Mouse (Mus musculus): ENCODE measurements at regions not wholly inside any gene's neighbourhood (a gene's known extent, or its start where the extent isn't known, plus 50 kb on each side); places are given as distances from the start of the nearest gene placed in this dataset.

DNA sequence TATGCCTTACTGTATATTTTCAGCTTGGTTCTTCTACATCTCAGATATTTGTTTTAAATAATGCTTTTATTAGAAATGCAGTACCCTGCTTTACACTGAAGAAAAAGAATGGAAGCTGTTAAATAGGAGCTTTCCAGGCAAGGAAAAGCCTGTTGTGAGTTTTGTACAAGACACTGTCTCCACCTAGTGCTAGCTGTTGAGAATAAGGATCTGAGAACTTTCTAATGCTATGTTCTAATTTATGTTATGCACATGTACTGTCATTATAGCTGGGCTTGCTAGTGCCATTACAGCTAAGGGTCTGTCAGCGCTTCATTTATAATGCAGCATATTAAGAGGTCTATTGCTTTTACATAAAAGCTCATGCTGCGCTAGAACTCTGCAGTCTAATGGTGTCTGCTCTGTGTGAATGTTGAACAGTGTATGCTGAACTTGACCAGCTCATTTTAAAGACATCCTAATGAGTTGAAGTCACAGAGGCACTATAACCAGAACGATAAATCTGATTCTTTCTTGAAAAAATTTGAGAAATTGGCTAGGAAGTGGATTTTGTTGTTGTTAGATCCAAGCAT, 315.4 kb upstream of the Dnajc24 start:
- Histone ChIP-seq H3K9ac (no peak overlapping the region), H3K4me3 (replicated peaks) (no peak overlapping the region), H3K27ac (no peak overlapping the region), H3K27me3 (no peaks in the 10 kb centered on the region), H3K4me2 (no peak overlapping the region), H3K4me1 (replicated peaks) (no peaks in the 10 kb centered on the region), H3K36me3 (no peaks in the 10 kb centered on the region), H3K9me3 (replicated peaks) (no peaks in the 10 kb centered on the region)
- WGBS (ENCODE audit: insufficient replicate concordance), result 61% methylated on average over 3 of the region's 3 CpGs
- ATAC-seq (ENCODE audit: low read depth) (no peak), DNase-seq (no peak)

DNA sequence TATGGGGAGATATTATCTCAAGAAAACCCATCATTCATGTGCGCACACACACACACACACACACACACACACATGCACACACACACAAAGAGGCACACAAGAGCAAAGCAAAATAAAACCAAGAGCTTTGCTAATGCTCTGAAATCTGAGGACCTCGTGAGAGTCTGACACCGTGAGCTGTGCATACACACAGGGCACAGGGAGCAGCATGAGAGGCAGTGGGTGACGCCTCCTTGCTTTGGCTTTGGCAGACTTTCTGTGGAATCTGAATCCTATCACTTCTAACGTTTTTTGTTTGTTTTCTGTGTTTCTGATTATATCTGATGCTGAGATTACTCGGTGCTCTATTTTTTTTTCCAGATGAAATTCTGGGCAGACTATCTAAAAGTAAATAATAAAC, 343.4 kb upstream of the Dnajc24 start:
- no peaks in the 10 kb centered on the region for H3K27me3 ChIP-seq
- H3K4me1 ChIP-seq (replicated peaks), result no peaks in the 10 kb centered on the region
- no peak overlapping the region for H3K4me3 ChIP-seq (replicated peaks)
- 61% methylated on average over 6 of the region's 6 CpGs for WGBS (ENCODE audit: insufficient replicate concordance)
- ATAC-seq (ENCODE audit: low read depth) (no peak), DNase-seq (no peak)
- no peak overlapping the region for H3K9ac ChIP-seq
- no peak overlapping the region for H3K27ac ChIP-seq
- no peaks in the 10 kb centered on the region for H3K36me3 ChIP-seq
- no peak overlapping the region for H3K4me2 ChIP-seq
- H3K9me3 ChIP-seq (replicated peaks), result no peaks in the 10 kb centered on the region

DNA sequence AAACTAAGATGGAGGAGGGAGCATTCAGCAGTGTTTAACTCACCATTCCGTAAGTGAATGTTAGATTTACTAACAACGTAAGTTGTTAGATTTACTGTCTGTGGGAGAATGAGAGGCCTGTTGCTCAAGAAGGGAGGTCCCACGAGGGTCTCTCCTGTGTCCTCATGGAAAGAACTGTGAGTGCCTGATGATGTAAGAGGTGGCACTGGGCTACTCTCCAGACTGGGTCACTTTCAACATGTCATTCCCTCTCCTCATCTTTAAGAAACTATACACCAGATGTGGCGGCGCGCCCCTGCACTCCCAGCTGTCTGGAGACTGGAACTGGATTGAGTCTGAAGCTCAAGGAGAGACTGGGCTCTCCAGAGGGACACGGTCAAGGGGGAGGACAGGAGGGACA, 343.9 kb upstream of the Dnajc24 start:
- Histone ChIP-seq H3K27ac (no peak overlapping the region), H3K4me3 (replicated peaks) (no peak overlapping the region), H3K4me1 (replicated peaks) (no peaks in the 10 kb centered on the region), H3K9ac (no peak overlapping the region), H3K36me3 (no peaks in the 10 kb centered on the region), H3K9me3 (replicated peaks) (no peaks in the 10 kb centered on the region), H3K27me3 (no peaks in the 10 kb centered on the region), H3K4me2 (no peak overlapping the region)
- ATAC-seq (ENCODE audit: low read depth) (no peak), DNase-seq (no peak)
- 70% methylated on average over 7 of the region's 7 CpGs for WGBS (ENCODE audit: insufficient replicate concordance)

DNA sequence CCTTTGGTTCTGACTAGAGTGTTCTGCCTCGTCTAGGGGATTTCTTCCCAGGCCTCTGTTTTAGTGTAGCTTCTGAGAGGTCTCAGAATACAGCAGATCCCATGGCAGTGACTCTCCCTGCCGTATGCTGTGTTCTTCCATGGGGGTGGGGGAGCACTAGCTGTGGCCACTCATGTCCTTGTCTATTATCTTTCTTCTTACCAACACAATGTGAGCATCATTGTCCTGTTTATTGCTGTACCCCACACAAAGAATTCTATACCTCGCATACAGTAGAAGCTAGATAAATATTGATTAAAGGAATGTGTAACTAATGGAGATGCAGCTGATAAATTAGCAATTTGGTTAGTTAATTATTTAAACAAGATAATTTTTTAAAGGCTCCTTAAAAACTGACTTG, 337.5 kb upstream of the Mpped2 start:
- 56% methylated on average over 3 of the region's 3 CpGs for WGBS (ENCODE audit: insufficient replicate concordance)
- ATAC-seq (ENCODE audit: low read depth), result no peak

DNA sequence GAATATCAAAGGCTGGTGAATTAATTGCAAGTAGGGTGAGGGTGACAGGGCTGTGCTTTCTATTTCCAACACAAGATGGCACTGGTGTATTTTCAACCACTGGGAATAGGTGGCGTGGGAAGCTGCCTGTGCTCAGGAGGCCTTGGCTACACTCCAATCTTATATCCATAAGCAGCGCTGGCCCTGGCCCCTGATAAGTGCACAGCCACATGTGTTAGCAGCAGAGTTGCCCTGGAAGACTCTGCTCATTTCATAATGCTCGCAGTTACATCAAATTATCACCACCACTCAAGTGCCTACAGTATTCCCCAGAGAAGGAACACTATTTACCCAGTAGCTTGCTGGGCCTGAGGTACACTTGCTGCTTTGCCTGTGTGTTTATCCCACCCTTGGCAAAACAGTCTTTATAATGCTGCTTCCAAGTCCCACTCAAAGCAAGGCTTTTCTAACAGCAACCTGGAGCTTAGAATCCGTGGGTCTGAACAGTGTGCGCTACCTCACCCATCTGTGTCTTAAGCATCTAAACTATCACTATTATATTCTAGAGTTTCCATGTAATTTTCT, 337.0 kb upstream of the Mpped2 start:
- Histone ChIP-seq H3K27ac (no peak overlapping the region), H3K36me3 (no peaks in the 10 kb centered on the region), H3K27me3 (no peaks in the 10 kb centered on the region), H3K4me1 (replicated peaks) (no peaks in the 10 kb centered on the region), H3K4me2 (no peak overlapping the region), H3K4me3 (replicated peaks) (no peak overlapping the region), H3K9ac (no peak overlapping the region), H3K9me3 (replicated peaks) (no peaks in the 10 kb centered on the region)
- no peak for DNase-seq
- WGBS (ENCODE audit: insufficient replicate concordance), result 44% methylated on average over 5 of the region's 5 CpGs
- ATAC-seq (ENCODE audit: low read depth), result no peak

More for the DNA sequence above, 337.5 kb upstream of the Mpped2 start:
- Histone ChIP-seq H3K9ac (no peak overlapping the region), H3K9me3 (replicated peaks) (no peaks in the 10 kb centered on the region), H3K27me3 (no peaks in the 10 kb centered on the region), H3K36me3 (no peaks in the 10 kb centered on the region), H3K4me1 (replicated peaks) (no peaks in the 10 kb centered on the region), H3K4me3 (replicated peaks) (no peak overlapping the region), H3K4me2 (no peak overlapping the region), H3K27ac (no peak overlapping the region)
- no peak for DNase-seq

DNA sequence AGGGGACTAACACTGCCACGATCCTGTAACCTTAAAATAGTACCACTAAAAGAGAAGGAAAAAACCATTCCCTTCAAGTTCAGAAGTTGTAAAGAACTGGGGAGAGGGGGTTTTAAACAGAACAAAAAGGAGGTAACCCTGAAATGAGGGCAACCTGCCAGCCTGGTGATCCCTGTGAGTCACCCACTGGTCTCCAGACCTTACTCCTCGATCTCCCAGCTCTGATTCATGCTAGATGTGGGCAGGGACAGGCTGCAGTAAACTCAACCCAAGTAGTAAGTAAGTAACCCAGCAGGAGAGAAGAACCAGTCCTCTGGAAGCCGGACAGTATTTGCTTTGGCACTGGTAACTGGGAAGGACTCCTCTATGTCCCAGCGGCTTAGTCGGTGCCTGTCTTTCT, 324.4 kb upstream of the Mpped2 start:
- no peak for ATAC-seq (ENCODE audit: low read depth)
- WGBS (ENCODE audit: insufficient replicate concordance), result 65% methylated on average over 5 of the region's 5 CpGs
- Histone ChIP-seq H3K36me3 (no peaks in the 10 kb centered on the region), H3K9me3 (replicated peaks) (no peaks in the 10 kb centered on the region), H3K27ac (no peak overlapping the region), H3K27me3 (no peaks in the 10 kb centered on the region), H3K4me1 (replicated peaks) (no peaks in the 10 kb centered on the region), H3K4me2 (no peak overlapping the region), H3K9ac (no peak overlapping the region), H3K4me3 (replicated peaks) (no peak overlapping the region)
- no peak for DNase-seq

DNA sequence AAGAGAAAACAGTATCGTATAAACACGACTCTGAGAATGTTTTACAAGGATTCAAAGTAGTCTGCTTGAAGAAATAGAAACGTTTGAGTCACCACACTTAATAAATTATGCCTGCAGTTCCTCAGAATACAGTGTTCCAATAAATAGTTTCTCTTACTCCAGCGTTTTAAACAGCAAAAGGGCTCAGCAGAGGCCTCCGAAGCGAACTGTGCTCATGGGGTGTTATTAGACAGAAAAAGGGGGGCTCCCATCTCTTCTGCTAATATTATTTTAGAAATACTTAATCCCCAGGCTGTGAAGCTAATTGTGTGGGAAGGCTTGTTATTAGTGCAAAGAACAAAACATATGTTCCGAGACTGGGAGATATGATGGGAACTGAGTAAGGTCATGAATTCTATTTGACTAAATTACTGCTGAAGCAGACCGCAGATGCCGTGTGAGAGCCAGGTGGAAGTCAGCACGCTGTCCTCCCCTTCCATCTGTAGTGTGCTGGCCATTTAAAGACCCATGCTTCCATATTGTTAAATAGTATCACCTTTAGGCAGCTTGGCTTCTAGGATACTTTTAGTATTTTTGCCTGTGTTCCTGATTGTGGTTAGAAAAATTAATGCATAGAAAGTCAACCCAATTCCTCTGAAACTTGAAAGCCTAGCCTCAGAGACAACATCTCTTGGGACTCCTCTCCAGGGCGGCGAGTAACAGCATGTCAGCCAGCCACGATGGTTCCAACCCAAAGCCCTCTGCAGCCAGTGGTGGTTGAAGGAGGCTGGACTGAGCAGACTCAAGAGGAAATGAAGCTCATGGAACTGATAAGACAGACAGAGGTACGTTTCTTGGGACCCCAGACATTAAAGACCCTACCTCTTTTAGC, 309.4 kb upstream of the Mpped2 start:
- H3K27me3 ChIP-seq, result no peaks in the 10 kb centered on the region
- no peak overlapping the region for H3K27ac ChIP-seq
- no peaks in the 10 kb centered on the region for H3K36me3 ChIP-seq
- no peak overlapping the region for H3K4me2 ChIP-seq
- 67% methylated on average over 14 of the region's 14 CpGs for WGBS (ENCODE audit: insufficient replicate concordance)
- H3K4me1 ChIP-seq (replicated peaks), result no peaks in the 10 kb centered on the region
- DNase-seq (no peak), ATAC-seq (ENCODE audit: low read depth) (no peak)
- H3K4me3 ChIP-seq (replicated peaks), result no peak overlapping the region
- H3K9ac ChIP-seq, result no peak overlapping the region
- no peaks in the 10 kb centered on the region for H3K9me3 ChIP-seq (replicated peaks)

DNA sequence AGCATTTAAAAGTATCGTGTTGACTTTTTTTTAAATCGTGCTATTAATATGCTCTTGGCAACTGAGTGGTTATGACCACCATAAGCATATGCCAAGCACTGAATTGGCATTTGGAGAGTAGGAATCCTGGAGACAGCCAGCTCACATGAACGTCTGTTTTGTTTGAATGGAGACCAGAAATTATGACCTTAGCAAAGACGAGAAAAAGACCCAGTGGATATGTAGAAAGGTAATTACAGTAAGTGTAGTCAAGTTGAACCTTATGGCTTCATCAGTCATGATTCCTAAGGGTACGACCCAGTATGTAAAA, 308.8 kb upstream of the Mpped2 start:
- Histone ChIP-seq H3K4me2 (no peak overlapping the region), H3K36me3 (no peaks in the 10 kb centered on the region), H3K4me3 (replicated peaks) (no peak overlapping the region), H3K27me3 (no peaks in the 10 kb centered on the region), H3K9ac (no peak overlapping the region), H3K9me3 (replicated peaks) (no peaks in the 10 kb centered on the region), H3K4me1 (replicated peaks) (no peaks in the 10 kb centered on the region), H3K27ac (no peak overlapping the region)
- WGBS (ENCODE audit: insufficient replicate concordance), result 63% methylated on average over 5 of the region's 5 CpGs
- ATAC-seq (ENCODE audit: low read depth), result no peak
- no peak for DNase-seq

DNA sequence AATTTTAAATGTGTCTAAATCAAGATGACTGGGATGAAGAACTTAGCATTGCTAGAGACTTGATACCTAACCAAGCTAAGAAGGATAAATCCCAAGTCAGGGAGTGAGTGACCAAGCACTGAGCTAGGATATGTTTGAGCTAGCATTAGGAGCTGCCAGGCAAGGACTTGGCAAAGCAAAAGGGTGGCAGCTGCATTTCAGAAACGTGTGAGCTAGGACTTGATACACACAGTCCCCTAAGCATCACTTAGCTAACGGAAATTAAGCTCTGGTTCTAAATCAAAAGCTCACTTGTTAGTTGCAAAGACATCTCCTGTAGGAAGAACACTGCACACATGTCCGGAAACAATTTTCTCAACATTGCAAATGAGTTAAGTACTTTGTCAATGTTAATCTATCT, 308.2 kb upstream of the Mpped2 start:
- Histone ChIP-seq H3K27ac (no peak overlapping the region), H3K9me3 (replicated peaks) (no peaks in the 10 kb centered on the region), H3K27me3 (no peaks in the 10 kb centered on the region), H3K4me3 (replicated peaks) (no peak overlapping the region), H3K4me1 (replicated peaks) (no peaks in the 10 kb centered on the region), H3K4me2 (no peak overlapping the region), H3K9ac (no peak overlapping the region), H3K36me3 (no peaks in the 10 kb centered on the region)
- ATAC-seq (ENCODE audit: low read depth) (no peak), DNase-seq (no peak)
- WGBS (ENCODE audit: insufficient replicate concordance), result 62% methylated on average over 3 of the region's 3 CpGs

DNA sequence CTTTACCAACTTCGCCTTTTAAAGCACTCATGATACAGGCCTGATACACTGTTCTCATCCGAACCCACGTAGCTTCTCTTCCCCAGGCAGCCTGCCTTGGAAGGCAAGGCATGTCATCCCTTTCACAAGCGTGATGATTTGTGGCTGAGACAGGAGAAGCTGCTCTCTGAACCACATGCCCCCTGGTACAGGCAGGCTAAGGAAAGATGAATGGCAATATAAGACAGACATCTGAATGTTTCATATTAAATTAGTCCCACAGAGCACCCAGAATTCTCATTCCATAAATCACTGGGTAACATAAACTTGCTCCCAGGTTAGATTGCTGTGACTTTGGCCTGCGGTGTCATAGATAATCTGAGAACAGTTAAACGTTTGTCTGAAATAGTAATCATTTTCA, 280.9 kb upstream of the Mpped2 start:
- Histone ChIP-seq H3K36me3 (no peaks in the 10 kb centered on the region), H3K9me3 (replicated peaks) (no peaks in the 10 kb centered on the region), H3K4me2 (no peak overlapping the region), H3K9ac (no peak overlapping the region), H3K4me1 (replicated peaks) (no peaks in the 10 kb centered on the region), H3K27me3 (no peaks in the 10 kb centered on the region), H3K4me3 (replicated peaks) (no peak overlapping the region), H3K27ac (no peak overlapping the region)
- WGBS (ENCODE audit: insufficient replicate concordance), result 68% methylated on average over 6 of the region's 6 CpGs
- DNase-seq, result no peak
- ATAC-seq (ENCODE audit: low read depth), result no peak

DNA sequence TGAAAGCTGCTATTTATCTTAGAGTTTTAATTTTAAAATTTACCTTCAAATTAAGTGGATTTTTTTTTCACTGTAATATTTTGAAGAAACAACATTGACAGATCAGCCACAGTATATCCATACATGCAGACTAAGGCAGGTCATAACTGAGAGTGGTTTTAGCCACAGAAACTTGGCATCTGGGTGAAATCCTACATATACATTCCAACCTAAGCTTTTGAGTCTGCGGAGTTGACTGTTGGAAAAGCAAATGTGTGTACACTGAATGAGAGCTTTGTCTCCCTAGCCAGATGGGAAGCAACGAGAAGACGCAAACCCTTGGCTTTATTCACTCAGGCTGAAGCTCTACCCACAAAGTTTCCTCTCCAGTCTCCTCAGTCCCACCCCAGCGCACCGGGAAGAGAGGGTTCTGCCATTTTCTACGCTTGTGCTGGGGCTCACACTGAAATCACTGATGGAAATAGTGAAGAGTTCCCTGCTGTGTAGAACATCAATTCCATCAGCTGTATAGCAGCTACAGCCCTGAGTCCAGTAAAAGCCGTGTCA, 277.5 kb upstream of the Mpped2 start:
- no peaks in the 10 kb centered on the region for H3K27me3 ChIP-seq
- WGBS (ENCODE audit: insufficient replicate concordance), result 67% methylated on average over 7 of the region's 7 CpGs
- no peaks in the 10 kb centered on the region for H3K9me3 ChIP-seq (replicated peaks)
- no peak for ATAC-seq (ENCODE audit: low read depth)
- H3K4me3 ChIP-seq (replicated peaks), result no peak overlapping the region
- no peak overlapping the region for H3K9ac ChIP-seq
- H3K27ac ChIP-seq, result no peak overlapping the region
- no peaks in the 10 kb centered on the region for H3K36me3 ChIP-seq
- H3K4me2 ChIP-seq, result no peak overlapping the region
- DNase-seq, result no peak
- H3K4me1 ChIP-seq (replicated peaks), result no peaks in the 10 kb centered on the region

DNA sequence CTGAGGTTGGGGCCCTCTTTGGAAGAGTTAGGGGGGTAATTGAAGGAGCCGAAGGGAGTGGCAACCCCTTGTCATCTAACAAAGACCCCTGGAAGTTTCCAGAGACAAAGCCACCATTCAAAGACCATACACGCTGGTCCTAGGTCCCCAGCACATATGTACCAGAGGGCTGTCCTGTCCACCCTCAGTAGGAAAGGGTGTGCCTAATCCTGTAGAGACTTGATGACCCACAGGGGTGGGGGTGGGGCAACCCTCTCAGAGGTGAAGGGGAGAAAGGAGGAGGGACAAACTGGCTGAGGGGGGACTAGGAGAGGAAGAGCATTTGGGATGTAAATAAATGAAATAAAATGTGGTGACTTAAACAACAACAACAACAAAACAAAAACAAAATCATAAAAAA, 274.9 kb upstream of the Mpped2 start:
- no peak overlapping the region for H3K4me3 ChIP-seq (replicated peaks)
- H3K36me3 ChIP-seq, result no peaks in the 10 kb centered on the region
- ATAC-seq (ENCODE audit: low read depth) (no peak), DNase-seq (no peak)
- H3K4me2 ChIP-seq, result no peak overlapping the region
- H3K27me3 ChIP-seq, result no peaks in the 10 kb centered on the region
- no peak overlapping the region for H3K27ac ChIP-seq
- 73% methylated on average over 2 of the region's 2 CpGs for whole genome bisulfite sequencing (ENCODE audit: insufficient replicate concordance)
- H3K9me3 ChIP-seq (replicated peaks), result no peaks in the 10 kb centered on the region
- H3K4me1 ChIP-seq (replicated peaks), result no peaks in the 10 kb centered on the region
- H3K9ac ChIP-seq, result no peak overlapping the region

Data from liver, embryonic 13.5 days (tissue).